Mouse (Mus musculus) urinary bladder, postnatal 14 days (tissue): ENCODE data around the gene Fhad1.

ENCODE experiments used
- DNase-seq: peaks from one replicate; pipeline ENCODE4 v3.0.0; 2021; ENCODE audit warnings: low spot score

The Fhad1 gene

GRCm38 (mm10) chr4:141863726-141864280, 151.1 kb downstream of the Fhad1 start:
- no peak for DNase-seq

- DNase-seq = no peak
These were observed 152.0 kb downstream of the Fhad1 start for GRCm38 (mm10) chr4:141862867-141863266.

GRCm38 (mm10) chr4:141861591-141862295, 153.1 kb downstream of the Fhad1 start:
- no peak for DNase-seq

GRCm38 (mm10) chr4:141860246-141860841, 154.5 kb downstream of the Fhad1 start:
- no peak for DNase-seq

GRCm38 (mm10) chr4:141859351-141859750, 155.5 kb downstream of the Fhad1 start:
- no peak for DNase-seq

- no peak for DNase-seq
These were observed 156.4 kb downstream of the Fhad1 start for GRCm38 (mm10) chr4:141858501-141858900.

- DNase-seq = peak; percentile 78
These were observed 157.4 kb downstream of the Fhad1 start for GRCm38 (mm10) chr4:141857422-141857930.

- peak; percentile 65 for DNase-seq
These were observed 161.4 kb downstream of the Fhad1 start for GRCm38 (mm10) chr4:141853437-141853836.

GRCm38 (mm10) chr4:141845999-141846398, 168.9 kb downstream of the Fhad1 start, which contains the start of gene Ctrc:
Gene Ctrc, minus strand, starts transcription at chr4:141846359.
- DNase-seq = no peak
